Mouse (Mus musculus) testis, adult 2 months (tissue): ENCODE data around the gene Slc25a4. TPM values are rescaled to one million over a fixed set of nuclear protein-coding genes. Genes with fewer than 3 reads are reported as not detected.
A peak's percentile ranks its signal among the peaks of the same experiment; 100 is the strongest.

Source experiments
- H3K27ac ChIP-seq: fragments of 200-500 bp; 2 replicates; pipeline ENCODE4 v1.5.1; 2012; ENCODE audit warnings: low read depth, low read length; ENCODE audit not compliant: control insufficient read depth, insufficient read depth
- H3K27me3 ChIP-seq: fragments of 200-500 bp; 2 replicates; pipeline ENCODE4 v1.6.1; 2012; ENCODE audit warnings: mild to moderate bottlenecking, low read length, moderate library complexity; ENCODE audit not compliant: control insufficient read depth, insufficient read depth
- H3K36me3 ChIP-seq: fragments of 200-500 bp; 2 replicates; pipeline ENCODE4 v1.6.1; 2012; ENCODE audit warnings: mild to moderate bottlenecking, low read length; ENCODE audit not compliant: control insufficient read depth, insufficient read depth
- H3K4me1 ChIP-seq: fragments of 200-500 bp; 2 replicates; pipeline ENCODE4 v1.6.1; 2012; ENCODE audit warnings: low read length; ENCODE audit not compliant: control insufficient read depth, insufficient read depth
- H3K4me3 ChIP-seq: fragments of 200-500 bp; 2 replicates; pipeline ENCODE4 v1.5.1; 2012; ENCODE audit warnings: low read depth, mild to moderate bottlenecking, low read length, moderate library complexity, mixed read lengths; ENCODE audit not compliant: control insufficient read depth
- CTCF ChIP-seq: fragments of 200-500 bp; IDR thresholded peaks from 2 replicates; pipeline ENCODE4 v1.5.1; 2012; ENCODE audit warnings: low read depth, mild to moderate bottlenecking, inconsistent platforms, low read length, moderate library complexity; ENCODE audit not compliant: control insufficient read depth, insufficient read depth, insufficient replicate concordance
- POLR2A ChIP-seq: fragments of 200-500 bp; IDR thresholded peaks from 2 replicates; pipeline ENCODE4 v1.6.1; 2012; ENCODE audit warnings: low read depth, mild to moderate bottlenecking, inconsistent platforms, low read length, moderate library complexity; ENCODE audit not compliant: control insufficient read depth
- polyA plus RNA-seq: library from polyadenylated mRNA; depleted of rRNA; stranded (reverse); fragments of >200 nt; gene quantifications from 2 replicates; pipeline ENCODE4 v1.2.3, GENCODE M21; 2012

The Slc25a4 gene
- polyA plus RNA-seq, 1 experiment, result 34.6 TPM

DNA sequence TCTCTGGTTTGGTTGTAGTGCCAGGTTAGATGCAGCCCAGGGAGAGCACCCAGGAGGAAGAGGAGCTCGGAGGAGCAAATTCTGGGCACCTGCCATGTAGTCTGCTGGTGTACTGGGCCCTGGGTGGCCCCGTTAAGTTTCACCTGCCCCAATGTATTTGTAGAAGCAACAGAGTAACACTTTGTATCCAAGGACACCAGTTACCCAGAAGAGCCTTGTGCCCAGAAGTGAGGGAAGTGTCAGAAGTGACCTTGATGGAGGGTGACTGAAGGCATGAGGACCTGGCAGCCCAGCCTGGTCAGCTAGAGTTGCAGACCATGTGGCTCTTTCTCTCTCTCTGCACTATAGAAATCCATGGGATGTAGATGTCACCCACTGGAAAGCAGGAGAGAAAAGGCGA lies 9.5 kb upstream of the Slc25a4 start:
- TF ChIP-seq CTCF (no peak), POLR2A (no peak)
- Histone ChIP-seq H3K27me3 (no peaks in the 10 kb centered on the region), H3K4me3 (no peak overlapping the region), H3K4me1 (no peaks in the 10 kb centered on the region; the same call in 1 of the 2 replicates), H3K27ac (no peak overlapping the region), H3K36me3 (no peaks in the 10 kb centered on the region)

DNA sequence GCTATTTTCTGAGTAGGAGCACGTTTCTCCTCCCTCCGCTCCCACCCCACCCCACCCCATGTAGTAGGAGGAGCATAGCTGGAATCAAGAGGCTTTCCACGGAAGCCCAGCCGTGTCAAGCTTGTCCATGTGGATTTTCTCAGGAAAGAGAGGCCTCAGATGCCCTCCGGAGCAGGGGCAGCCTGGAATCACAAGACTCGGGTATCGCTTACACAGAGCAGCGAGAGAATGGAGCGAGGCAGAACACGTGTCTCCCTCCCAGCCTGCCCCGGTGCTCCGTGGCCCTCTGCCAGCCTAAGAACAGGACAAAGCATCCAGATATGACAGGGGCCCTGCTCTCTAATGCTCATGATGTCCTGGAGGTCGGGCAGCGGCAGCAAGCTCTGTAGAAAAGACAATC lies 5.8 kb upstream of the Slc25a4 start:
- Histone ChIP-seq H3K27ac (no peak overlapping the region), H3K27me3 (no peaks in the 10 kb centered on the region; the same call in 1 of the 2 replicates), H3K4me3 (no peak overlapping the region; the same call in 1 of the 2 replicates), H3K4me1 (no peaks in the 10 kb centered on the region; the same call in 1 of the 2 replicates), H3K36me3 (no peaks in the 10 kb centered on the region)
- no peak for TF ChIP-seq POLR2A
- no peak for TF ChIP-seq CTCF

DNA sequence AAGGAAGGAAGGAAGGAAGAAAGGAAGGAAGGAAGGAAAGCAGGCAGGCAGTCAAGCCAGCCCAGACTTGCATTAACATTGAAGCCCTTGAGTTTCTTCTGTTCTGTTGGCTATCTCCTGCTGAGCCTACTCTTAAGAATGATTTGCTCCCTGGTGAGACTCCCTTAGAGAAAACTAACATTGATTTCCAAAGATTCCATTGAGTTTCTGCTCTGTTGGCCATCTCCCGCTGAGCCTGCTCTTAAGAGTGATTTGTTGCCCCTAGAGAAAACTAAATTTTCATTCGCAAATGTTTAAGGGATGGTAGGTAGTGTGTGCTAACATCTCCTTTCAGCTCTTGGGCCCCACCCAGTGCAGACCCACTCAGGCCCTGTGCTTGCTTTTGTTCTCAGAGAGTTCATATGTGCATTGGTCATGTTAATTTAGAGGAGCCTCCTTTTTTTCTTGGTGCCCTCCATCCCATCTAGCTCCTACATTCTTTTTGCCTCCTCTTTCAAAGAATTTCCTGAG lies 2.9 kb upstream of the Slc25a4 start:
- no peak for TF ChIP-seq CTCF
- no peak for TF ChIP-seq POLR2A
- Histone ChIP-seq H3K4me3 (no peak overlapping the region), H3K36me3 (no peaks in the 10 kb centered on the region), H3K4me1 (peaks cover 13% of the 10 kb centered on the region), H3K27ac (no peak overlapping the region), H3K27me3 (no peaks in the 10 kb centered on the region; the same call in 1 of the 2 replicates)

DNA sequence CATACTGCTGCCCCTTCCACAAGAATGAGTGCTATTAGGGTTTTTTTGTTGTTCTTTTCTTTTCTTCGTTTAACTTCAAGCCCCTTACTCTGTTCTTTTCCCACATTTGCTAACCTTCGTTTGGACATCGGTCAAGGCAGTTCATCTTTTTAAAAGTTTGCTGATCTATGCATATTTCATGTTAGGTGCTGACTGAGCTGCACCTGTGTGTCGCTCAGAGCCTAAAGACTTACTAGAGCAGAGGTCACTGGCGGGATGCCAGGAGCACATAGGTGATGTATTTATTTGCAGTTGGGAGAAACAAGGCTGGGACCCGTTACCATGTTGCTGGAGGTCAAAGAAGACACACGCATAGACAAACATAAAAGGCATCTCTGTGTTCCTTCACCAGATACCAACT lies 1.1 kb upstream of the Slc25a4 start:
- Histone ChIP-seq H3K4me3 (no peak overlapping the region), H3K4me1 (peaks cover 13% of the 10 kb centered on the region), H3K27me3 (no peaks in the 10 kb centered on the region; the same call in 1 of the 2 replicates), H3K36me3 (no peaks in the 10 kb centered on the region), H3K27ac (no peak overlapping the region)
- TF ChIP-seq CTCF, result no peak
- TF ChIP-seq POLR2A, result no peak

DNA sequence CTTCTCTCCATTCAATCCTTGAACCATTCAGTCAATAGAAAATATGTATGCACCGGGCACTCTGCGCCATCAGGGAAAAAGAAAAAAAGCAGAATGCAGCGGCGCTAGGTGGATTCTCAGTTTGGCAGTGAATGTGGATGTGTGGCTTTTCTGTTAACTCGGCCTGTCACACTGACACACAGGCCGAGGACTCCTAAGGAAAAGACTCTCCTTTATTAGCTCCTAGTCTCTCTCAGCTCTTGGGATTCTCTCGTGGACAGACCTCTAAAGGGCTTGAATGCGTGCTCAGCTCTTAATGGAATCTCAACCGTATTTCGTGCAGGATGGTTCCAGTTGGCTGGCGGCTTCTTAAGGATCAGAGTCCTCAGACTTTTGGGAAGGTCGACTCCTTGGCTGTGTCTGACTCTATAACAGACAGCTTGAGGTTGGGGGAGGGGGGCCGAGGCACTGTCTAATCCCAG lies 557 bp upstream of the Slc25a4 start:
- TF ChIP-seq POLR2A (no peak), CTCF (no peak)
- Histone ChIP-seq H3K4me1 (peaks cover 13% of the 10 kb centered on the region), H3K27me3 (no peaks in the 10 kb centered on the region; the same call in 1 of the 2 replicates), H3K27ac (peak overlapping the region; percentile 49; the same call in 1 of the 2 replicates), H3K36me3 (no peaks in the 10 kb centered on the region), H3K4me3 (no peak overlapping the region)

DNA sequence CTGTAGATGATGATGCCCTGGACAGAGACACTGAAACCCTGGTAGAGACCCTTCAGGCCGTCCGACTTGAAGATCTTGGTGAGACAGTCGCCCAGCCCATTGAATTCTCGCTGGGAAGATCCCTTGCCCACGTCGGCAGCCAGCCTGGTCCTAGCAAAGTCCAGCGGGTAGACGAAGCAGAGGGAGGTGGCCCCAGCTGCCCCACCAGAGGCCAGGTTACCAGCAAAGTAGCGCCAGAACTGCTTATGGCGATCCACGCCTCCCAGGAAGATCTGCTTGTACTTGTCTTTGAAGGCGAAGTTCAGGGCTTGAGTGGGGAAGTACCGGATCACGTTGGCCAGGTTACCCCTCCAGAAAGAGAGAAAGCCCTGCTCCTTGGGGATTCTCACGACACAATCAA lies 2.0 kb downstream of the Slc25a4 start:
- H3K4me3 ChIP-seq, result no peak overlapping the region
- H3K27me3 ChIP-seq, result no peaks in the 10 kb centered on the region; the same call in 1 of the 2 replicates
- no peaks in the 10 kb centered on the region for H3K36me3 ChIP-seq
- TF ChIP-seq POLR2A (no peak), CTCF (no peak)
- H3K4me1 ChIP-seq, result peaks cover 13% of the 10 kb centered on the region
- no peak overlapping the region for H3K27ac ChIP-seq

DNA sequence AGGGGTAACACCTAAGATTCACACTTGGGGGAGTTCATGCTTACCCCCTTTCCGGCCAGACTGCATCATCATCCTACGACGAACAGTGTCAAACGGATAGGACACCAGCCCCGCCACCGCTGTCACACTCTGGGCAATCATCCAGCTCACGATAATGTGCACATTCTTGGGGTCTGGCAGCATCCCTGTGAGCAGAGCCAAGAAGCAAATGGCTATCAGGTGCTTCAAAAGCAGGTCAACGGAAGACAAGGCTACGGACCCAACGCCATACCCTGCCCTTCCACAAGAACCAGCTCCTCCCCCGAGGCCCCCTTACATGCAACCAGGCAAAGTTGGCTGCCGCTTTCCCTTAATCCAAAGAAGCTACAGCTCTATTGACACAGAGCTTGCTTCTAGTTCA lies 2.7 kb downstream of the Slc25a4 start:
- Histone ChIP-seq H3K4me3 (no peak overlapping the region), H3K36me3 (no peaks in the 10 kb centered on the region), H3K4me1 (peaks cover 13% of the 10 kb centered on the region), H3K27ac (no peak overlapping the region), H3K27me3 (no peaks in the 10 kb centered on the region; the same call in 1 of the 2 replicates)
- no peak for TF ChIP-seq CTCF
- no peak for TF ChIP-seq POLR2A
